Mouse (Mus musculus) forelimb bud, embryonic 11.5 days (tissue): ENCODE measurements around the gene Gas1.
A peak's percentile ranks its signal among the peaks of the same experiment; 100 is the strongest.

ENCODE experiments used
- DNase-seq: peaks from one replicate; pipeline ENCODE4 v3.0.0-alpha.2; 2012; ENCODE audit warnings: low read depth, low spot score

The Gas1 gene

DNA sequence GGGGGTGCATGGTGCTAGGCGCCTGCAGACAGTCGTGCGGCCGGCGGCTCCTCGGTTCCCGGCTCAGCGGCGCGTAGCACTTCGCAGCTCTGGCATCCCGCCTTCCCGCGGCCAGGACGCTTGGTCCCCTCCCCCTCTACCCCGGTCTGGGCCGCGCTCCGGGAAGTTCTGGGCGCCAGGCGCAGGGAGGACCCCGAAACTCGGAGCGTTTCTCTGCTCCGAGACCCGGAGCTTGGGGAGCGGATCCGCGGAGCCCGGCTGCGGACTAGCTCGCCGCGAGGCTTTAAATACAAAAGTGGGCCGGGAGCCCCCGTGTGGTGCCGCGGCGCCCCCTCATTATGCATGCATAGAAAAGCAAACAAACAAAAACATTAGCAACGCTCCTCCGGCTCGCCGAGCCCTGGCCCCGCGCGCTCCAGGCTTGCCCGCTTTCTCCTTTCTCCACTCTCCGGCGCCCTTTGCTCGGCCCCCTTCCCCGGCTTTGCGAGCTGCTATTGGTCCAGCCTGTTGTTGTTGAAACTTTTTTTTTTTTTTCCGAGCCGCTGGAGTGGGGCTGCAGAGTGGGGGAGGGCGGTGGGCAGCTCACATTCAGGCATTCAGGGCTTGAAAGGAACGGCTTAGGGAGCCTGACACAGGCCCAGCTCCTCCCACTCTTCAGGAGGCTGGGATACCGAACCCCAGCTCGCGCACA is at the start of gene Gas1:
Gene Gas1, minus strand, starts transcription at position 260 of the 691 bp plus-strand sequence.
- peak; percentile 97 for DNase-seq

DNA sequence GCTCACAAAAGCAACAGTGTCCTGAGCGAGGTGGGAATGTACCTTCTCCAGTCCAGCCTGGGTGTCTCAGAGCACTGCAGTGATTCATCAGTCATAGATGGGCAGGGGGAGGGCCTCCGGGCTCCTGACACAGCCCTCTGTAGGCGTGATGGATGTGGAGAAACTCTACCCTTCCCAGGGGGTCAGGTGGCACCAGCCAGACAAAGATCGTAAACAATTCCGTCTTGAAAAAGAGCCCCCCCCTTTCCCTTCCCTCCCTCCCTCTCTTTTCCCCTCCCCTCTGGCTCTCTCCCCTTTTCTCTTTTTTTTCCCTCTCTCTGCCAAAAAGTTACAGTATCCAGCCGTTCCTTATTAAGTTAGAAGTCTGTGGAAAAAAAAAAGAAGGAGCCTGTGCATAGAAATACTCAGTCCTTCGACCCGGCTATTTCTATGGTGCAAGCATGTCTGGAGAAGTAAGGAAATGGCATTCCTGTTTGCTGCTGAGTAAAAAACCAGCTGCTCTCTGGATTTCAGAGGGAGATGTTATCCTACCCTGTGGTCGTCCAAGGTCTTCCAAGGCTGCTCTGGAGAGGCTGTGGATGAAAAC is 49.2 kb upstream of the Gas1 start:
- peak; percentile 80 for DNase-seq

DNA sequence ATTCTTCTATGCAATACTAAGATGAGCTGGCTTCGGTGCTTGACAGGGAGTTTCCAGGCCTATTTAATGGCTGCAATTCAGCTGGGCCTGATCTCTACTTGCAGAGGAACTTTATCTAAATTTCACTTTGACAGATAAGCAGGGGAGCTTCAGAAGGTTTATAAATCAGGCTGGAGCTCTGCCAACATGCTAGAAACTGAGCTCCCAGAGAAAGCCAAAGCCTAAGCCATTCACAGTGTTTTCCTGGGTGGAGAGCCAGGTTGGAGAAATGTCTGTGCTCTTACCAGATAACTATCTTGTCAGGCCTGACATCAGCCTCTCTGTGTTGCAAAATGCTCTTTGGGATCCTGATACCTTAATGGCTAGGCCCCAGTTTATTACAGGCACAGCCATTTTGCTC is 48.6 kb upstream of the Gas1 start:
- DNase-seq, result no peak

DNA sequence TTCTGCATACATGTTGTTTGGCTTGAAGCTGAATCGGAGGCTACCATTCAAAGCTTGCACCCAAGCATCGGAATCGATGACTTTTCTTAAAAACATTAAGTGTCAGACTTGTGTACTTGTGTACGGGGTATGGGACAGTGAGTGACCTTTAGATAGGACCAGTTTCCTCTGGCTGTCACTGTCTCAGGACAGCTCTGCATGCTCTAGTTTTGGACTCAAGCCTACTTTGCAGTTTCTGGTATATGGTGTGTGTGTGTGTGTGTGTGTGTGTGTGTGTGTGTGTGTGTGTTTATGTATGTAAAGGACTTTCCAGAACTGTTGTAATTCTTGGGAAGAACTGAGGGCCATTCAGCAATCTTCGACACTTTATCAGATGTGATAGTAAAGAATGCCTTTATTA is 48.1 kb upstream of the Gas1 start:
- no peak for DNase-seq

DNA sequence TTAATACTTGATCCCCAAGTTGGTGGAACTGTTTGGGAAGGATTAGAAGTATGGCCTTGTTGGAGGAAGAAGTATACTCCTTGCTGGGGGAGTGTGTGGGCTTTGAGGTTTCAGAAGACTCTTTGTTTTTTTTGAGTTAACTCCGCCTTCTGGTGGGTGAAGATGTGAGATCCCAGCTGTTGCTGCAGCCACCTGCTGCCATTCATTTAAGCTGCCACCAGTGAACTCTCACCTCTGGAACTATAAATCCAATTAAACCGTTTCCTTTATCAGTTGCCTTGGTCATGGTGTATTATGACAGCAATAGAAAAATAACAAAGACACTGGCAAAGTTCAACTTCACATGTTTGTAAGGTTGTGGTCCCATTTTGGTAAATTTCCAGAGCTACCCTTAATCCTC is 46.6 kb upstream of the Gas1 start:
- DNase-seq, result peak; percentile 31

DNA sequence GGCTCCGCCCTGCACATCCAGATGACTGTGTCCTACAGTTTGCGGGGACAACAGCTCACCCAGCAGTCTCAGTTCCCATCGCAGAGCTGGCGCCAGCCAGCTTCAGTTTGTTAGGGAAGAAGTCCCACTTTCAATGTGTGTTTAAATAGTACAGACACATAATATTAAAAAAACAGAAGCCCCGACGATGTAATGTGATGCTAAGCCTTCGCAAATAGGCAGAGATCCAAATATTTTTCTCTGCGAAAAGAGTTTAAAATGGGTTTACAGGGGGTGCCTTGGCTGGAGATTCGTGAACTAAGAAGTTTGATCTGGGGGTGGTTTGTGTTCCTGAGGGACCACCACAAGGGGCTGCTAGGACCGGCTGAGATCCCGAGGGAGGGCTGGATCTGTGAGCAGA is 45.2 kb upstream of the Gas1 start:
- no peak for DNase-seq

DNA sequence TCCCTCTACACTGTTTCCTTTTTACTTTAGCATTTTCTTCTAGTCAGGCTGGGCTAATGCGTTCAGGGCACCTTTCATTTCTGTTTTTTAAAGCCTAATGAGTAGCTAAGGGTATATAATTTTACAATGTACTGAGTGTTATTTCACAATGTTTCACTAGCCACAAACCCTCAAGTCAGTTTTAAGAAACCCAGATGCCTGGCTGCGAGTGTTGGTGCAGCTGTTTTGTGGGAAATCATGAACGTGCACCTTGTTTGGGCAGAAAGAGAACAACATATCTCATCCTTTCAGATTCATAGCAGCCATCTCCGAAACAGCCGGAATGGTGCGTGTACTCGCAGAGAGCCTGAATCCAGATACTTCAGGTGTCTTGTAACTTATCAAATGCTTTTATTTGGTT is 36.7 kb upstream of the Gas1 start:
- no peak for DNase-seq

DNA sequence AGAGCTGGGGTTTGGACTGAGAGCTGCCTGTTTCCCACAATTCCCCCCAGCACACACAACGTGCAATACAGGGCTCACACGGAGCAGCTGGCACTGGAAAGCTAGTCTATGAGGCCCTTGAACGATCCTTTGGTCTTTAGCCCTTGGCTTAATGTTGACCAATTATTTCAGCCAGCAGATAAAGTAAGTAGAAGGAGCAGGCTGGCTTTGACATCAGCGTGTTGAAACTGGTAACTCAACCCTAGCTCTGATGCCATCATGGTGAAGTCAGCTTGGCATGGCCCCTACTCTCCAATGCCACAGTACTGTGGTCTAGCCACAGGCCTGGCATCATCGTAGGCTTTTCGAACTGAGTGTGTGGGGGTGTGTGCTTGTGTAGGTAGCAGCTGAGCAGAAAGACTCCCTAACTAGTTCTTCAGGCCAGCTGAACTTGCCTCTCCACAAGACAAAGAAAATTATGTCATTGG is 30.0 kb upstream of the Gas1 start:
- no peak for DNase-seq

DNA sequence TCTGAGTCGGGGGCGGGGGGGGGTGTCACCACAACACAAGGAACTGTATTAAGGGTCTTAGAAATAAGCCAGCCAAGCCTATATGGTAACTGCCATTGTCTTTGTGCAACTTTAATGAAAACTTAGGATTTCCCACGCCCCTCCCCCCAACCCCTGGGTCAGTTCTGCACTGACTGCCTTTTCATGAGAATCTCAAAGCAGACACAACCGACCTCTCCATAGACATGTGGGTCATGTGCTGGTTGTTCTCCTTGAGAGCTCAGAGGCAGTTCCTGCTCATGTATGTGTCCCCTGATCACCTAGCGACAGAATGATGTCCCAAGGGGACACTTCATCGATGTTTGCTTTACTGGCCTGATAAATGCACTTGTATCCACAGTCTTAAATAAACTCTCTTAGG is 27.6 kb upstream of the Gas1 start:
- DNase-seq, result no peak

DNA sequence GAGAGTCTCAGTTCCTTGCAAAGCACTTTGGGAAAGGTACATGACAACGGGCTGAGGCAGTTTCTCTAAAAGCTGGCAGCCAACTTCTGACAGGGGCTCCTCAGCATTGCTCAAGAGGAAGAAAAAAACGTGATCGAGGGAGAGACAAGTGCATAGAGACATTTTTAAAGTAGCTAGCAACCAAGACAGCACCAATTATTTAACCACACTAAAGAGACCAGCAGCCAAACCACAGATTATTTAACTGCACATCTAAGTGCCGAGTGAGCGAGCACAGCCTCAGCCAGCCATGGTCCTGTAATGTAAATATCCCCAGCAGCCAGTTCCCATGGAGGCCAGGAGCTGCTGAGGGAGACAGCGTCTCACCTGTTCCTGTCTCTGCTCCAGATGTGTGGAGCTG is 16.1 kb upstream of the Gas1 start:
- no peak for DNase-seq

DNA sequence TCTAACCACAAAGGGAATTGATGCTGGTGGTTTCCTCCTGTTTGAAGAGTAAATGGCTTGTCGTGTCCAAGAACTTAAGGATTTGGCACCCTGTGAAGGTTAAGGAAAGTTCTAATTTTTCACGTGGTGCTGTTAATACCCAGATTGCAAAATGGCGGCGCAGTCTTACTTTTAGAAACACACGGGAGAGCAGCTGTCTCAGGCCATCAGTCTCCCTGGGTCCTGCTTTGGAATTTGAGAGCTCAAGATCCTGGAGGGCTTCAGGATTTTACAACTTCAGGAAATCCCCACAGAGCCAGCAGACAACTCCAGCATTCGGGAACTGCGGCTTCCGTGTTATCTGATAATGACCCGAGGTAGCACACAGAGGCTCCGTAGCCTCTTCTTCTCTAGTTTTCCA is 12.8 kb upstream of the Gas1 start:
- no peak for DNase-seq

DNA sequence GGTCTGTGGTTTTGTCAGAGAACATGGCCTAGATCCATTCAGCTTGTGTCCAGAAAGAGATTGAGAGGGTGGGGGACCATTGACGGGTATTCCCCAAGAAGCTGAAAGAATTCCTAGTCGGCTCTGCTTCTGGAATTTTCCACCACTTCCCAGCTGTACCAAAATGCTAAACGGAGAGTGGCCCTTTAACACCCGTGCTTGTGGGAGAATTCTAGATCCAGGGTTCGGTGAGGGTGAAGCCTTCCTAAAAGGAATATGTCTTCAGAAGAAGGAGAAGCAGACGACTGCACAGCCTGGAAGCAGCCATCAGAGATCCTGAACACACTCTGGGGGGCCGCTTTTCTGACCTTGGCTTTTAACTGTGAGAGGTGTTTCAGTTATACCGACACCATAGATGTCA is 11.8 kb upstream of the Gas1 start:
- DNase-seq, result no peak

DNA sequence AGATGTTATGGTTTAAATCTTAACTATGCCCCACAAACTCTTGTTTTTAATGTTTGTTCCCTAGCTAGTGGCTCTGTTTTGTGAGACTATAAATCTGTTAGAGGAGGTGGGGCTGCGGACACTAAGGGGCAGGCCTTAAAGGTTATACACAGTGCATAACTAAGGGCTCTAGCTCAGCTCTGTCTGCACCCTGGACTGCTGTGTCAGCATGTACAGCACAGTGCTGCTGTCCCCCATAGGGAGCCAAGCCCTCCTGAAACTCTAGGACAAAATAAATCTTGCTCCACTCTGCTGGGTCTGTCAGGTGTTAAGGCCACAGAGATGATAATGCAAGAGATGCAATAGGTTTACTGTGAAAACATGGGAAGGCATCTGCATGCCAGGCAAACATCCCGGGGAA is 10.1 kb upstream of the Gas1 start:
- DNase-seq, result no peak

DNA sequence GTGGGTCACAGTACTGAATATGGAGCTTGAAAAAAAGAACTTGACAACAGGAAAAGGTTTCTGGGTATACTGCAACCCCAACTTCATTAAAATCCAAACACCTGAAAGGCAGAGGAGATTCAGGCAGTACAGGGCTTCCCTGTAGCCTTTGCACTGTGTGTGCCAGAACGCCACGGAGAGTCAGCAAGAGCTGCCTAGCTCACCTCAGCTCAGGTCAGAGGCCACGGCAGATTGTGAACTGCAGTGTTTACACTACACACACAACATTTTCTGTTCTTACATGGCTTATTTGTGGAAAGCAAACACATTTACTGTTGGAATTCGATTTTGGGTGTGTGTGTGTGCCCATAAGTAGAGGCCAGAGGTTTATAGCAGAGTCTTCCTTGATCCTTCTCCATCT is 5.2 kb upstream of the Gas1 start:
- no peak for DNase-seq

DNA sequence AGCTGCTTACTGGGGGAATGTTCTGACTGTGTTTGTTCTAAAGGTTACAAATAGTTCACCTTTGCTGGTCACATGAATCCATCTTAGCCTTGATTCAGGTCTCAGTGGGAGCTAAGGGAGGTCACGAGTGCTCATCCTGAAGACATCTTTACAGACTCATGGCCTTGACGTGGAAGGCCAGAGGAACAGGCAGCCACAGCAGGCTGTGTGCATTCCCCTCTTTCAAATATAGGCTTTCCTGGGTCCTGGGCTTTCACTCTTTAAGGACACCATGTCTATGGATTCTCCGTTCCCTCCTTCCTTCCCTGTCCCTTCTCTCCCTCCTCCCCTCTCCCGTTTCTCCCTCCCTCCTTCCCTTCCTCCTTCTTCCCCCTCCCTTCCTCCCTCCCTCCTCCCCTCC is 2.5 kb upstream of the Gas1 start:
- no peak for DNase-seq

DNA sequence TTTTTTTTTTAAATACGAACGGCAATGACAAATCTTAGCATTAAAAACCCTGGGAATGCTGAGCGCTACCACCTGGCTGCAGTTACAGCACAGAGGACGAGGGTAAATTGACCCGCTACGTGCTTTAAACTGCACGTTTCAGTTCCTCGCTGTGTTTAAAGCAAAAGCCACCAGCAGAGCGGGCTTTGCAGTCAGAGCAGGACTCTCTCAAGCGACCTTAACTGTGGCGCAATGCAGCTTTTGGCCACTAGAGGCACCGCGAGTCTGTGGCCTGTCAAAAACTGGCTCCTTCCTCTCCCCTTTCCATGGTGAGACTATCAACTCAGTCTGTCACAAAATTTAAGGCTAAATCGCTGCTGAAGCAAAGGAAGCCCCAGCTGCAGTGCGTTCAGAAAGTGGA is 1.3 kb upstream of the Gas1 start:
- peak; percentile 96 for DNase-seq

DNA sequence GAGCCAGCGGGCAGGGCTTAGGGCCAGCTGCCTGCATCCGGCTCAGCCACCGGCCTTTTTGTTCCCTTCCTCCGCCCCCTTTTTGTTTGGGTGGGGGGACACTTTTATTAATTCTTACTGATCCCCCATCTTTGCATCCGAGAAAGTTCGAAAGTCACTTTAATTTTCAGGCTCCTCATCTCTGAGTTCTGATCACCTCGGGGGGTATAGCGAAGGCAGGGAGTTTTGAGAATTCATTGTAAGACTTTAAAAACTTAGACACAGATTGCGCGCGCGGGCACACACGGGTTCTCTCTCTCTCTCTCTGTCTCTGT is 589 bp upstream of the Gas1 start:
- DNase-seq, result no peak

DNA sequence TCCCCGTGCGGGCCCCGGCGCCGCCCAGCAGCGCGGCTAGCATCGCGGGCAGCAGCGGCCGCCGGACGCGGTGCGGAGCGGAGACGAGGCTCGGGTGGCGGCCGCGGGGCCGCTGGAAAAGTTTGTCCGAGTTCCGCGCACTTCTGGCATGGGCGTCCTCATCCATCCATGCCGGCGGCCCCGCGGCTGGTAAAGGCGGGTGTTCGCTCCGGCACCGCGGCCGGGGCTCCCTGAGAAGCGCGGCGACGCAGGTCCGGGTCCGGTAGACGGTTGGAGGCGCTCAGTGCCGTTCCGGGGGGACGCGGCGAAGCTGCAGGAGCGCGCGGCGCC is 424 bp downstream of the Gas1 start:
- no peak for DNase-seq

DNA sequence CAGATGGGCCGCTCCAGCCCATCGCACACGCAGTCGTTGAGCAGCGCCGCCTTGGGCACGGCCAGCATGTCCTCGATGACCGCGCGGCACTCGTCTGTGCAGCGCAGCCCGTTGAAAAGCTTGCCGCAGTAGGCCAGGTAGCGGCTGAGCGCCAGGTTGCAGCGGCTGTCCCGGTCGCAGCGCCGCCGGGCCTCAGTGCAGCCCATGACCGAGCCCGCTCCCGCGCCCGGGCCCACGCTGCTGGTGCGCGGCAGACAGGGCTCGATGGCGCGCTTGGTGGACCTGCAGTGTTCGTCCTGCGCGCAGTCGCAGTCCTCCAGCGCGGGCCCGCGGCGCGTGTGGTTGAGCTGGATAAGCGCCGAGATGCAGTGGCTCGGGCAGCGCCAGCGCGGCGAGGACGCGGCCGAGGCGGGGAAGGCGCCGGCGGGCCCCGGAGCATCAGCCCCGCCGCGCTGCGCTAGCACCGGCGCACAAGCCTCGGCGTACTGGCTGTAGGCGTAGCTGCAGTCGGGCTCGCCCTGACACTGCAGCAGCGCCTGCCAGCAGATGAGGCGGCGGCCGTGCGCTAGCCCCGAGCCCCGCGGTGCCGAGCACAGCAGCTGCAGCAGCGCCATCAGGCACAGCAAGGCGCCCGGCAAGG is 909 bp downstream of the Gas1 start:
- DNase-seq, result peak; percentile 49

DNA sequence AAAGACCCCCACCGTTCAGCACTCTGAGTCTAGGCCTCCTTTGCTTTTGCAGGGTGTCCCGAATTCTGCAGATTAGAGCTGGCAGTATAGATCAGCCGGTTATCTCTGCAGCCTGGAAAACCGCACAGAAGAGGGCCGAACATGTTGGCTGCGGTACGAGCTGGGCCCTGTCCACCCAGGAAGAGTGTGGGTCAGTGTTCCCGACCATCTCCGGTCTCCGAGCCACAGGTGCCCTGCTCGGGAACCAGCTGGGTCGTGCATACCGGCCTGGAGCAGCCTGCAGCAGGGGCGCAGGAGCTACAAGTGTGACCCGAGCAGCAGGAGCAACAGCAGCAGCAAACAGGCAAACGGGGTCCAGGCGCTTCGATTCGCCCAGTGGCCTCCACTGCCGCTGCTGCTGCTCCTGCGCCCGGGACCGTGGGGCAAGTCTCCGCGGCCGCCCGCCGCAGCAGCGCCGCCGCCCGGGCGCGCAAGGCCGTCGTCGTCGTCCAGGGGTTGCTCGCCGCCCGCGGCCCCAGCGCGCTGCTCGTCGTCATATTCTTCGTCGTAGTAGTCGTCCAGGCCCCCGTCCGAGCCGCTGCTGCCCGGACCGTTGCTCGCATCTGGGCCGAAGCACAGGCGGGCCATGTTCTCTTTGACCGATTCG is 1.6 kb downstream of the Gas1 start:
- peak; percentile 18 for DNase-seq

DNA sequence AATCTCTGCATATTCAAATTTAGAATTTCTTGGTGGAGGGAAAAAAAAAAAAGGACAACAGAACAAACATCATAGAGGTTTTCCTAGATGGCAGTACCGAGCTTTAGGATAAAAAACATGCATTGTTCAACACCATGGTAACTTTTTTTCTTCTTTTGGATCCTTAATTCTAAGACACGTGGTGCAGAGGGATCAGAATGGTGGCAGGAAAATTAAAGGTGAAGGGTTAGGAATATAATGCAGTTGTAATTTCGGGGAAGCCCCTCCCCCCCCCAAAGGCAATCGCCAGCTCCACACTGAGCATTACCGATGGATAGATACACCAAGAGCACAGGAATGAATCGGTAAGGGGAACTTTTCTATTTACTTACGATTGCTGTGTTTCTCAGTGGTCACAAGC is 2.2 kb downstream of the Gas1 start:
- DNase-seq, result peak; percentile 37

DNA sequence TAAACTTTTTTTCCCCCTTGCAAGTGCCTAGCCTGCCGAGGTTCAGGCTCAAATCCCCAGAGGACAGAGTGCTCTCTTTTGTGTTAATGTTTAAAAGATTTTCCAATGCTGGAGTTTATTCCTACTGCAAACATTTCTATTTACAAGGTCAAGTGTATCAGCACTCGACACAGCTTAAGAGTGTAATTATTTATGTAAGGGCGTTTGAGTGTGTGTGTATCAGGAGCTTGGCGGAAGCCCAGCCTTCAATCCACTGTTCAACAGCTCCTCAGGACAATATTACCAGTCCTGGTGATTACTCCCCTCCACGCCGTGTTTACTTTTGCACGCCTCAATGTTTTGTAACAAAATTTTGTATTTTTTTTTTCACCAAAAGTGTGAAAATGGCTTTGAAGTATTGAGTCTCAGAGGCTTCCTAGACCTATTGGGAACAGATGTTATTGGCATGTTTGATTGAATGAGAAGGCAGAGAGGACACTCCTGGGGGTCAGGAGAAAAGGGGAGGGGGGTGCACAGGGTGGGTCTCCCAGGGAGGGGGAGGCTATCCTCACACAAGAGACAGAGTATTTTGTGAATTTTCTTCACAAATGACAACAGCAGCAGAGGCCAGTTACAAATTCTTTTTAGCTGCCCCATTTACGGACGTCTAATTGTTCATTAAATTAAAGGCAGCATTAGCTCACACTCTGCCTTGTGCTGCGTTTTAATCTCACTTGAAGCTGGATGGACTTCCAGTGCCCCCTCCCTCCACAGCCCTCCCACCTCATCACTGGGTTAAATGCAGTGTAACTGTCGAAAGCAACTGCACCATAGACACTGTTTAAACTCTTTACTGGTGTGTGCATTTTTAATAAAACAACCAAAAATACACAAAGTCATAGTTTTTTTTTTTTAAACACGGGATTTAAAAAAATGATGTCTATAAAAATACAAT is 3.3 kb downstream of the Gas1 start:
- DNase-seq, result peak; percentile 40
